Mouse (Mus musculus) C2C12 (cell line): ENCODE measurements around the gene Plg.

Experiments used
- CEBPB ChIP-seq: IDR thresholded peaks from one replicate; pipeline ENCODE4 v1.6.1; 2011; ENCODE audit warnings: low read depth, mild to moderate bottlenecking, control low read depth, moderate library complexity
- CTCF ChIP-seq: IDR thresholded peaks from one replicate; pipeline ENCODE4 v1.5.1; 2011; ENCODE audit not compliant: control insufficient read depth, insufficient read depth, insufficient read length
- MAX ChIP-seq: IDR thresholded peaks from one replicate; pipeline ENCODE4 v1.6.1; 2011; ENCODE audit warnings: mild to moderate bottlenecking, control low read depth
- USF1 ChIP-seq: IDR thresholded peaks from one replicate; pipeline ENCODE4 v1.6.1; 2011; ENCODE audit warnings: low read depth, mild to moderate bottlenecking, control low read depth, moderate library complexity

GRCm38 (mm10) chr17:12347462-12347861 lies 30.9 kb upstream of the Plg start:
- TF ChIP-seq CTCF (no peak), USF1 (no peak), CEBPB (no peak), MAX (no peak)
